ENCODE assay signal across 12 mouse cellular contexts in the genomic region with DNA sequence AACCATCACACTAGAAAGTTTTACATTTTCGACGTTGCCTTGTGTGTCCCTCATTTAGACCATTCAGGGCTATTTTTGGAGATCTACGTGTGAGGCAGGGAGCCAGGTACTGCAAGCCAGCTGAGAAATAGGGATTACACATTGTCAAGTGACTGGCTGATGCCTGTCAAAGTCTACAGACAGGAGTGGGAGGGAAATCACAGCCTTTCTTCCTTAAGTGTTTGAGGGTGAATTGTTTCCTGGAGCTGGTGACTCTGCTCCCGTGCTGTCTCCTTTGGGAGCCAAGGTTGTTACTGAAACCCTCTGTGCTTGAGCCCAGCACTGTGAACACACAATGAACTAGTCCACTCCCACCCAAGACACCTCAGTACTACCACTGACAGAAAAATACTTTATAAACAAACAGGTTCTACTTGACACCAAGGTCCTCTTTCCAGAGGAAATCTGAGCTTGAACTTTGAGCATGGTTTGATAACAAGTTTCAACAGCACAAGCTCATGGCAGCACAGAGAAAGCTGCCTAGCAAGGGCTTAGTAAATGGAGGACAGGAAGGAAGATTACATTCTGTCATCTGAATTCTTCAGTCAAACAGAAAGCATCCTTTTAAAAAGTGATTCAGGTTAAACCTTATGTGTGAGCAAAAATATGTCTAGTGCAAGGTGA.
A peak's percentile ranks its signal among the peaks of the same experiment; 100 is the strongest.
DNase-seq lines count a peak whose midpoint lies in the region; ATAC-seq lines count a peak whose summit lies in the region.
"Had no signal": no experiment of that assay in that cellular context is flagged by ENCODE, and none has a peak within 500 bp of the region (broad histone marks: within the 10 kb centered on the region; RNA-seq: fewer than 3 reads in every experiment).

No protein-coding gene starts in this region.

- intact Hi-C loops in heart, postnatal 25 days (cut with DNase I) = no loop called here

- H3K27me3 ChIP-seq in heart, embryonic 11.5 days (ENCODE audit: control insufficient read depth, insufficient read depth, low read length) = no peaks in the 10 kb centered on the region
- H3K27me3 ChIP-seq in intestine, embryonic 16.5 days (replicated peaks; ENCODE audit: control insufficient read depth, insufficient read depth, low read length) = no peaks in the 10 kb centered on the region
- no peaks in the 10 kb centered on the region for H3K27me3 ChIP-seq in neural tube, embryonic 15.5 days (replicated peaks)
- H3K27me3 ChIP-seq: limb, embryonic 12.5 days had no signal

- peaks cover 29% of the 10 kb centered on the region for H3K4me1 ChIP-seq in heart, embryonic 11.5 days (ENCODE audit: control insufficient read depth, insufficient read depth, low read length)
- H3K4me1 ChIP-seq in intestine, embryonic 16.5 days (ENCODE audit: control insufficient read depth, insufficient read depth, low read length) = peaks cover 13% of the 10 kb centered on the region; the same call in 1 of the 2 replicates
- 0 out of 2 replicates have a peak, but pooled peaks cover 10% of the 10 kb centered on the region for H3K4me1 ChIP-seq in neural tube, embryonic 15.5 days

- no peak for ATAC-seq in heart, embryonic 11.5 days (replicated peaks; ENCODE audit: insufficient number of reproducible peaks, low FRiP score, low TSS enrichment)
- ATAC-seq in intestine, embryonic 16.5 days = peak; percentile 81
- ATAC-seq in erythroblast, adult 5-6 weeks (replicated peaks; ENCODE audit: low FRiP score, poor library complexity, severe bottlenecking) = no peak
- ATAC-seq in neural tube, embryonic 15.5 days (ENCODE audit: low FRiP score) = no peak

- no peaks in the 10 kb centered on the region for H3K36me3 ChIP-seq in heart, embryonic 11.5 days (ENCODE audit: control insufficient read depth, insufficient read depth, low read length)
- H3K36me3 ChIP-seq in intestine, embryonic 16.5 days (ENCODE audit: control insufficient read depth, insufficient read depth, low read length) = no peaks in the 10 kb centered on the region
- H3K36me3 ChIP-seq in neural tube, embryonic 15.5 days = no peaks in the 10 kb centered on the region
- H3K36me3 ChIP-seq: limb, embryonic 12.5 days had no signal

- no peaks in the 10 kb centered on the region for H3K9me3 ChIP-seq in heart, embryonic 11.5 days (replicated peaks; ENCODE audit: control insufficient read depth, low read length)
- no peaks in the 10 kb centered on the region for H3K9me3 ChIP-seq in intestine, embryonic 16.5 days (ENCODE audit: control insufficient read depth, low read length)
- H3K9me3 ChIP-seq in neural tube, embryonic 15.5 days (replicated peaks) = no peaks in the 10 kb centered on the region
- H3K9me3 ChIP-seq: limb, embryonic 12.5 days had no signal

- H3K9ac ChIP-seq in heart, embryonic 11.5 days (ENCODE audit: low read depth, low read length) = no peak overlapping the region
- no peak overlapping the region for H3K9ac ChIP-seq in intestine, embryonic 16.5 days (ENCODE audit: low read depth, low read length)
- H3K9ac ChIP-seq in neural tube, embryonic 15.5 days (replicated peaks) = no peak overlapping the region
- H3K9ac ChIP-seq: limb, embryonic 12.5 days had no signal

- peak overlapping the region; percentile 31 for H3K27ac ChIP-seq in heart, embryonic 11.5 days (ENCODE audit: low read depth, low read length)
- peak overlapping the region; percentile 76 for H3K27ac ChIP-seq in intestine, embryonic 16.5 days (ENCODE audit: low read length)
- H3K27ac ChIP-seq in neural tube, embryonic 15.5 days (replicated peaks) = no peak overlapping the region
- H3K27ac ChIP-seq: limb, embryonic 12.5 days had no signal

- peak; percentile 95 for DNase-seq in heart, adult 11 months
- DNase-seq in heart, postnatal 25 days (ENCODE audit: low spot score) = no peak
- peak; percentile 19 for DNase-seq in adipocyte (ENCODE audit: low spot score)
- DNase-seq in cerebellum, adult 9-10 months = no peak
- DNase-seq: adrenal gland, postnatal 36 days; cerebellum, adult 11 months; right cerebral cortex, postnatal 4 days had no signal

- H3K4me2 ChIP-seq in heart, embryonic 11.5 days = no peak overlapping the region; the same call in 1 of the 2 replicates
- H3K4me2 ChIP-seq in intestine, embryonic 16.5 days (ENCODE audit: low read depth, low read length) = no peak overlapping the region
- H3K4me2 ChIP-seq in neural tube, embryonic 15.5 days = no peak overlapping the region
- H3K4me2 ChIP-seq: limb, embryonic 12.5 days had no signal

- no peak overlapping the region for H3K4me3 ChIP-seq in heart, embryonic 11.5 days (ENCODE audit: low read depth, low read length)
- H3K4me3 ChIP-seq in intestine, embryonic 16.5 days (ENCODE audit: low read length) = no peak overlapping the region
- H3K4me3 ChIP-seq in neural tube, embryonic 15.5 days (replicated peaks) = no peak overlapping the region
- H3K4me3 ChIP-seq: limb, embryonic 12.5 days had no signal

- 42% methylated on average over 4 of the region's 4 CpGs for WGBS in heart, embryonic 11.5 days (ENCODE audit: insufficient replicate concordance)
- WGBS in intestine, embryonic 16.5 days = 62% methylated on average over 4 of the region's 4 CpGs
- 83% methylated on average over 4 of the region's 4 CpGs for WGBS in neural tube, embryonic 15.5 days

Comparison
In these comparisons a context has a peak if more than half of its experiments do, and no peak if none do; other contexts are left out.
1. DNase-seq: peak in heart, adult 11 months (single experiment) and adipocyte (single experiment); none in heart, postnatal 25 days (single experiment) and cerebellum, adult 9-10 months (single experiment).